Mouse (Mus musculus): Measurements from ENCODE around the gene Smcp.

- no peak for TF ChIP-seq POLR2A (IDR thresholded peaks at IDR 0.05; ENCODE audit: insufficient read length, low read depth)
- no peak for TF ChIP-seq MYOD1 (IDR thresholded peaks at IDR 0.05; ENCODE audit: control insufficient read depth in 1 of 3, insufficient read length in 2 of 3, low read depth in 2 of 3)
- TF ChIP-seq USF1 (IDR thresholded peaks at IDR 0.05; ENCODE audit: low read depth), result no peak
Observed at GRCm38 (mm10) chr3:92568752-92569151, 20.0 kb downstream of the Smcp start.

Measured in myocyte (in vitro differentiated cells).